Mouse (Mus musculus) erythroblast, embryonic 14.5 days (primary cell): Measurements from ENCODE around the gene Car15.

Source experiments
- GATA1 ChIP-seq: IDR thresholded peaks from 2 replicates; pipeline ENCODE4 v1.6.1; 2012; ENCODE audit warnings: low read length, inconsistent platforms, mixed read lengths
- TAL1 ChIP-seq: IDR thresholded peaks from 3 replicates; pipeline ENCODE4 v1.6.1; 2012; ENCODE audit warnings: low read length, inconsistent platforms, mixed read lengths

DNA sequence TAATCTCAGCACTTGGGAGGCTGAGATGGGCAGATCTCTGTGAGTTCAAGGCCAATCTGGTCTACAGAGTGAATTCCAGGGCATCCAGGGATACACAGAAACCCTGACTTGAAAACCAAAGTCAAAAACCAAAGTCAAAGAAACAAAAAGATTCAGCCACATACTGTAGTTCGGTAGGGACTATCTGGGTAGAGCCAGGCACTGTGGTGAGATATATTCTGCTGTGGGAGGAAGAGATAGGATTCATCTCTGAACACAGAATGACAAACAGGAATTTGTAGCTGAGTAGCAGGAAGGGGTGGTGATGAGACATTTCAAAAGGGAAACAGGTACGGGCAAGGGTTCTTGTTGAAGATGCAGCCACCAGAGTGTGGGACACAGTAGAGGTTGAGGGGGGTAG, 9.9 kb downstream of the Car15 start:
- TF ChIP-seq TAL1: no peak
- TF ChIP-seq GATA1: no peak
